Mouse (Mus musculus) lung, embryonic 15.5 days (tissue): ENCODE data around the gene Plpp7. TPM values are rescaled to one million over a fixed set of nuclear protein-coding genes. Genes with fewer than 3 reads are reported as not detected.

Source experiments
- ATAC-seq: fragments of 200-750 bp; cut with Nextera tagmentation; 2 replicates; pipeline ENCODE4 v1.8.0; 2017; ENCODE audit warnings: moderate number of reproducible peaks, borderline replicate concordance; ENCODE audit not compliant: low FRiP score, low TSS enrichment; ENCODE audit errors: extremely low read depth
- H3K27ac ChIP-seq: fragments of 300-500 bp; sonication (generic); 2 replicates; pipeline ENCODE4 v1.5.1; 2015; ENCODE audit warnings: moderate library complexity, mild to moderate bottlenecking, inconsistent platforms
- H3K27me3 ChIP-seq: fragments of 300-500 bp; sonication (generic); 2 replicates; pipeline ENCODE4 v1.6.1; 2015; ENCODE audit warnings: inconsistent platforms
- H3K36me3 ChIP-seq: fragments of 300-500 bp; sonication (generic); 2 replicates; pipeline ENCODE4 v1.6.1; 2015; ENCODE audit warnings: inconsistent platforms
- H3K4me1 ChIP-seq: fragments of 300-500 bp; sonication (generic); 2 replicates; pipeline ENCODE4 v1.6.1; 2015; ENCODE audit warnings: inconsistent platforms
- H3K4me2 ChIP-seq: fragments of 300-500 bp; sonication (generic); 2 replicates; pipeline ENCODE4 v1.6.1; 2015; ENCODE audit warnings: inconsistent platforms, mild to moderate bottlenecking, moderate library complexity
- H3K4me3 ChIP-seq: fragments of 300-500 bp; sonication (generic); 2 replicates; pipeline ENCODE4 v1.5.1; 2015; ENCODE audit warnings: mild to moderate bottlenecking, inconsistent platforms
- H3K9ac ChIP-seq: fragments of 300-500 bp; sonication (generic); 2 replicates; pipeline ENCODE4 v1.6.1; 2015; ENCODE audit warnings: inconsistent platforms
- H3K9me3 ChIP-seq: fragments of 300-500 bp; sonication (generic); 2 replicates; pipeline ENCODE4 v1.6.1; 2016; ENCODE audit warnings: inconsistent platforms
- WGBS: fragments of 180-500 bp; shearing (Covaris S2); methylation state at CpG from one replicate; pipeline ENCODE4 v1.1.7; 2015; 5-methylcytosine and 5-hydroxymethylcytosine counted together
- microRNA-seq: library from miRNA; unstranded; fragments of <30 nt; microRNA quantifications from one replicate; pipeline ENCODE4, GENCODE M21; 2016
- polyA plus RNA-seq: library from polyadenylated mRNA; unstranded; fragments of >200 nt; fragmentation: Nextera tagmentation; extraction: Ambion mirVana; gene quantifications from 2 replicates; pipeline ENCODE4 v1.2.1, GENCODE M21; 2015

The Plpp7 gene
- polyA plus RNA-seq, 1 experiment from 2014 or later = 4.2 TPM

DNA sequence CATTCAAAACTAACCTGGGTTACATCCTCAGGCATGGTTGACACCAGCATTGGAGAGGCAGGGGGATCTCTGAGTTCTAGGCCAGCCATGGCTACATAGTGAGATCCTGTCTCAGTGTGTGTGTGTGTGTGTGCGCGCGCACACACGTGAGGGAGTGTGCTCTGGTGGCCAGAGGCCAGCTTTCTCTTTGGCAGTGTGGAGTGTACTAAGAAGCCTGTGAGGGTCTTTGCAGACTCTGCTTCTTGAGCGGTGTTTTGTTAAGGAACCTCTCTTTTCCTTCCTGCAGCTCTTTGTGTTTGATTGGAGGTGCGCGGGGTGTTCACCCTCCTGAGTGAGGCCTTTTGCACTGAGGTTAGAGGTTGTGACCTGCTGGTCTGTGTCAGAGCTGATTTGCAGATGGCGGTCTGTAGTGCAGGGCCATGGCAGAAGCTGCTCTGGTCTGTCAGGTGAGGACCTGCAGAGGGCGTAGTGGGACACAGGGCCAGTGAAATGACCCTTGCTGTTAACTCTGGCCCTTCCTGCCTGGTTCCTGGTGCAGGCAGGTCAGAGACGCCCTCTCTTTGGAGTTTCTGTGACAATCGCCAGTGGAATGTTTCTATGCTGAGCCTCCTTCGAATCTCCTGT is 63.4 kb downstream of the Plpp7 start:
- Histone ChIP-seq H3K9me3 (no peaks in the 10 kb centered on the region), H3K36me3 (peaks cover 3% of the 10 kb centered on the region; the same call in 1 of the 2 replicates), H3K4me1 (peaks cover 74% of the 10 kb centered on the region), H3K27me3 (no peaks in the 10 kb centered on the region), H3K4me3 (no peak overlapping the region), H3K4me2 (no peak overlapping the region), H3K9ac (no peak overlapping the region), H3K27ac (peak overlapping the region; percentile 29; the same call in 1 of the 2 replicates)
- 60% methylated on average over 12 of the region's 12 CpGs for WGBS
- ATAC-seq = no peak

Small RNA genes within 50 kb of the gene (microRNA-seq; reads per million reads assigned to microRNA genes)
- 0.56 reads per million for gene Mir7674

Other genes with a start within 250 kb of the Plpp7 start
- gene Fibcd1, start 249.5 kb upstream of the Plpp7 start, polyA plus RNA-seq = 0.03 TPM in 1 of 2 replicates, not detected in the other
- 1.2 and 1.6 TPM in 2 replicates for gene Lamc3, start 208.2 kb upstream of the Plpp7 start, polyA plus RNA-seq
- 32.4 and 36.1 TPM in 2 replicates for gene Aif1l, start 145.4 kb upstream of the Plpp7 start, polyA plus RNA-seq
- 82.9 and 86.7 TPM in 2 replicates for gene Nup214, start 121.1 kb upstream of the Plpp7 start, polyA plus RNA-seq
- gene Fam78a, start 10.7 kb upstream of the Plpp7 start, polyA plus RNA-seq = 4.6 and 5.8 TPM in 2 replicates
- 49.5 and 51.7 TPM in 2 replicates for gene Prrc2b, start 55.6 kb downstream of the Plpp7 start, polyA plus RNA-seq
- gene Pomt1, start 141.1 kb downstream of the Plpp7 start, polyA plus RNA-seq = 19.4 and 24.4 TPM in 2 replicates
- 66.6 and 69.9 TPM in 2 replicates for gene Uck1, start 164.6 kb downstream of the Plpp7 start, polyA plus RNA-seq
- 22.8 and 24.3 TPM in 2 replicates for gene Golga2, start 191.9 kb downstream of the Plpp7 start, polyA plus RNA-seq
- gene Swi5, start 192.5 kb downstream of the Plpp7 start, polyA plus RNA-seq = 405 and 449 TPM in 2 replicates